Mouse (Mus musculus) lung, adult 2 months (tissue): Measurements from ENCODE around the gene Cited4.

Experiments used
- CTCF ChIP-seq: fragments of 200-500 bp; IDR thresholded peaks from 2 replicates; pipeline ENCODE4 v1.5.1; 2011; ENCODE audit warnings: mild to moderate bottlenecking, low read length, control low read depth; ENCODE audit not compliant: insufficient read depth
- POLR2A ChIP-seq: fragments of 200-500 bp; IDR thresholded peaks from 2 replicates; pipeline ENCODE4 v1.6.1; 2011; ENCODE audit warnings: low read depth, mild to moderate bottlenecking, control low read depth, low read length, borderline replicate concordance; ENCODE audit errors: extremely low read depth

DNA sequence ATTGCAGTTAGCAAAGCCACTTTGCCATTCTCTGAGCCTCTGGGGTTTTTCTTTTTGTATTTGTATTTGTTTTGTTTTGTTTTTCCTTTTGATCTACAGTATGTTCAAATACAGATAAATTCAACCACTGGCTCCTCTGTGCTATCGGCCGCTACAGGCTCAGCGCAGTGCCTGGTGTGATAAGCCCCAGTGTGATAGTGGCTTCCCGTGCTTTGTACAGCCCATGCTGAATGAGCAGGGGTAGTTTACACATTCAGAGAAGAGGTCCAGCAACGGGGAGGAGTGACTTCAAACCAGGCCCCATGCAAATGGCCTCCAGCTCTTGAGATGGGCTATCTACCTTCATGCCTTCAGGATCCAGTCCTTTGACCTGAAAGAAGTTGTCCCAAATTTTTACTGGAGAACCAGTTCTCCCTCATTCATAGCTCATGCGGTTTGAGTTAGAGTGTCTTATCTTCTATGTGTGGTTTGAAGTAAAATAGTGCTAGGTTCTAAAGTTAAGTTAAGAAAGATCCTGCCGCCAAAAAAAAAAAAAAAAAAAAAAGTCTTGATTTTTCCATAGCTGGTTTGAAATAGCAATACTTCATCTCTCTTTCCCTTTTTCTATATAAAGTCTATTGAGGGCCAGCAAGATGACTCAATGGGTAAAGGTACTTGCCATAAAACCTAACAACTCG, 8.5 kb downstream of the Cited4 start:
- TF ChIP-seq CTCF: no peak
- TF ChIP-seq POLR2A: no peak
